ENCODE assay signal across 9 mouse cellular contexts in the genomic region with DNA sequence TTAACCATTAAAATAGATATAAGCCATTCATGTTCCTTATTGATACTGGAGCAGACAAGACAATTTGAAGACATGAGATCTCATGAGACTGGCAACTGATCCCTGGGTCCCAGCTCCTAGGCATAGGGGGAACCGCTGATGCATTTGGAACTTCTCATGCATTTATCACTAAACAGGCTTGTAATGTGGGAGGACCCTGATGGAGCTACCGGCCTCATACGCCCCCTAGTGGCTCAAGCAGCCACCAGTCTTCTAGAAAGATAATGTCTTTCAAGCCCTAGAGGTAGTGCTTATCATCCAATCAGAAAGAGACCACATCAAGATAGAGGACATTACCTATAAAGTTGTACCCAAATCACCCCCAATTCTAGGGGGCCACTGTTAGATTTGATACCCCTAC.
DNase-seq lines count a peak whose midpoint lies in the region; ATAC-seq and TF ChIP-seq lines count a peak whose summit lies in the region.
"Had no signal": no experiment of that assay in that cellular context is flagged by ENCODE, and none has a peak within 500 bp of the region (broad histone marks: within the 10 kb centered on the region; RNA-seq: fewer than 3 reads in every experiment).

No protein-coding gene starts in this region.

- 8% methylated on average over 3 of the region's 3 CpGs for WGBS in hindbrain, embryonic 10.5 days
- WGBS in hindbrain, embryonic 13.5 days, result 12% methylated on average over 3 of the region's 3 CpGs
- WGBS in cerebellum, adult 2 months, result 4% methylated on average over 3 of the region's 3 CpGs
- 9% methylated on average over 3 of the region's 3 CpGs for WGBS in stomach, postnatal 0 days

- no peak for TF ChIP-seq EP300 in stomach, postnatal 0 days (optimal IDR thresholded peaks at IDR 0.05)

- no peaks in the 10 kb centered on the region for H3K36me3 ChIP-seq in hindbrain, embryonic 10.5 days
- H3K36me3 ChIP-seq in hindbrain, embryonic 13.5 days, result no peaks in the 10 kb centered on the region
- no peaks in the 10 kb centered on the region for H3K36me3 ChIP-seq in G1E (replicated peaks)
- no peaks in the 10 kb centered on the region for H3K36me3 ChIP-seq in stomach, postnatal 0 days (ENCODE audit: control insufficient read depth, insufficient read depth, low read length)
- H3K36me3 ChIP-seq: limb, embryonic 15.5 days had no signal

- H3K27ac ChIP-seq in hindbrain, embryonic 10.5 days, result no peak overlapping the region
- H3K27ac ChIP-seq in hindbrain, embryonic 13.5 days, result no peak overlapping the region
- no peak overlapping the region for H3K27ac ChIP-seq in cerebellum, adult 2 months (ENCODE audit: insufficient read depth, low read length)
- no peak overlapping the region for H3K27ac ChIP-seq in stomach, postnatal 0 days (replicated peaks)
- H3K27ac ChIP-seq: limb, embryonic 15.5 days had no signal

- peak; percentile 53 for DNase-seq in hindbrain, embryonic 10.5 days (ENCODE audit: low spot score)
- DNase-seq in G1E (ENCODE audit: low spot score), result peak; percentile 1
- DNase-seq in cerebellum, adult 2 months, result peak; percentile 11 to 28
- DNase-seq in forelimb bud, embryonic 11.5 days (ENCODE audit: low read depth, low spot score), result peak; percentile 57
- peak; percentile 35 for DNase-seq in layer of hippocampus, adult 9-10 months (ENCODE audit: low spot score)
- peak; percentile 50 for DNase-seq in lung, postnatal 10 days
- DNase-seq in stomach, postnatal 0 days (ENCODE audit: low spot score), result peak; percentile 14

- H3K4me1 ChIP-seq in hindbrain, embryonic 10.5 days (replicated peaks), result no peaks in the 10 kb centered on the region
- H3K4me1 ChIP-seq in hindbrain, embryonic 13.5 days (replicated peaks), result no peaks in the 10 kb centered on the region
- H3K4me1 ChIP-seq in G1E (ENCODE audit: insufficient read depth, low read depth, low read length), result no peaks in the 10 kb centered on the region
- no peaks in the 10 kb centered on the region for H3K4me1 ChIP-seq in cerebellum, adult 2 months (ENCODE audit: control insufficient read depth, insufficient read depth, low read length)
- no peaks in the 10 kb centered on the region for H3K4me1 ChIP-seq in stomach, postnatal 0 days (replicated peaks; ENCODE audit: control insufficient read depth, insufficient read depth)
- H3K4me1 ChIP-seq: limb, embryonic 15.5 days had no signal

- no peaks in the 10 kb centered on the region for H3K9me3 ChIP-seq in hindbrain, embryonic 10.5 days
- H3K9me3 ChIP-seq in hindbrain, embryonic 13.5 days, result no peaks in the 10 kb centered on the region
- no peaks in the 10 kb centered on the region for H3K9me3 ChIP-seq in G1E (replicated peaks)
- no peaks in the 10 kb centered on the region for H3K9me3 ChIP-seq in stomach, postnatal 0 days (ENCODE audit: control insufficient read depth, low read length)
- H3K9me3 ChIP-seq: limb, embryonic 15.5 days had no signal

- no peak overlapping the region for H3K9ac ChIP-seq in hindbrain, embryonic 13.5 days
- no peak overlapping the region for H3K9ac ChIP-seq in stomach, postnatal 0 days (ENCODE audit: low read length)
- H3K9ac ChIP-seq: limb, embryonic 15.5 days had no signal

- no peak for ATAC-seq in hindbrain, embryonic 13.5 days (ENCODE audit: low FRiP score)
- no peak for ATAC-seq in G1E (ENCODE audit: extremely low read depth, insufficient number of reproducible peaks, low FRiP score, poor library complexity, severe bottlenecking)
- no peak for ATAC-seq in stomach, postnatal 0 days (ENCODE audit: low FRiP score, low TSS enrichment)

- H3K4me3 ChIP-seq in hindbrain, embryonic 10.5 days, result no peak overlapping the region
- H3K4me3 ChIP-seq in hindbrain, embryonic 13.5 days, result no peak overlapping the region
- no peak overlapping the region for H3K4me3 ChIP-seq in G1E (ENCODE audit: low read depth, low read length)
- no peak overlapping the region for H3K4me3 ChIP-seq in cerebellum, adult 2 months (replicated peaks; ENCODE audit: insufficient read depth, low read depth, low read length)
- no peak overlapping the region for H3K4me3 ChIP-seq in stomach, postnatal 0 days (ENCODE audit: low read depth, low read length)
- H3K4me3 ChIP-seq: limb, embryonic 15.5 days had no signal

- peaks cover 88% of the 10 kb centered on the region for H3K27me3 ChIP-seq in hindbrain, embryonic 10.5 days (ENCODE audit: insufficient read depth, poor library complexity, severe bottlenecking)
- H3K27me3 ChIP-seq in hindbrain, embryonic 13.5 days, result peaks cover 62% of the 10 kb centered on the region
- H3K27me3 ChIP-seq in G1E (ENCODE audit: insufficient read depth, low read length), result no peaks in the 10 kb centered on the region
- H3K27me3 ChIP-seq in cerebellum, adult 2 months (ENCODE audit: control insufficient read depth, insufficient read depth, low read length), result no peaks in the 10 kb centered on the region
- H3K27me3 ChIP-seq in stomach, postnatal 0 days (ENCODE audit: control insufficient read depth, insufficient read depth, low read length), result no peaks in the 10 kb centered on the region

- TF ChIP-seq POLR2A in cerebellum, adult 2 months (IDR thresholded peaks at IDR 0.05; ENCODE audit: borderline replicate concordance, insufficient read depth, low read length), result no peak

- TF ChIP-seq CTCF in G1E (IDR thresholded peaks at IDR 0.05; ENCODE audit: low read depth, low read length), result 0 out of 2 replicates have a peak, but pooled peaks have one; percentile 16
- peak; percentile 46; the same call in 1 of the 2 replicates for TF ChIP-seq CTCF in cerebellum, adult 2 months (IDR thresholded peaks at IDR 0.05; ENCODE audit: borderline replicate concordance, insufficient read depth, low read depth, low read length)
- TF ChIP-seq CTCF in stomach, postnatal 0 days (IDR thresholded peaks at IDR 0.05; ENCODE audit: low read depth), result peak; percentile 73

- H3K4me2 ChIP-seq in hindbrain, embryonic 13.5 days, result no peak overlapping the region
- no peak overlapping the region for H3K4me2 ChIP-seq in stomach, postnatal 0 days (replicated peaks; ENCODE audit: low read depth)
- H3K4me2 ChIP-seq: limb, embryonic 15.5 days had no signal

Comparison
In these comparisons a context has a peak if more than half of its experiments do, and no peak if none do; other contexts are left out.
1. DNase-seq: peak in every context shown above with its lines; median percentile 57 in forelimb bud, embryonic 11.5 days; 53 in hindbrain, embryonic 10.5 days; 50 in lung, postnatal 10 days; 35 in layer of hippocampus, adult 9-10 months; 20 in cerebellum, adult 2 months; 14 in stomach, postnatal 0 days; 1 in G1E.
2. CTCF ChIP-seq: peak in every context shown above with its lines; median percentile 73 in stomach, postnatal 0 days; 46 in cerebellum, adult 2 months; 16 in G1E.